Mouse (Mus musculus) megakaryocyte, embryonic 14.5 days (primary cell): ENCODE data around the gene Gbp4. TPM values are rescaled to one million over a fixed set of nuclear protein-coding genes. Genes with fewer than 3 reads are reported as not detected.
A peak's percentile ranks its signal among the peaks of the same experiment; 100 is the strongest.
"Not testable (repeated sequence)": the region's sequence is repeated elsewhere in the genome, so short reads cannot be mapped to it uniquely, and the experiment has no call there.

Experiments
- H3K27me3 ChIP-seq: replicated peaks from 2 replicates; pipeline ENCODE3; 2012; ENCODE audit warnings: inconsistent platforms
- H3K36me3 ChIP-seq: replicated peaks from 2 replicates; pipeline ENCODE3; 2012; ENCODE audit warnings: low read length, inconsistent platforms, mixed read lengths
- H3K4me1 ChIP-seq: 2 replicates; pipeline ENCODE4 v1.6.1; 2012; ENCODE audit warnings: inconsistent platforms
- H3K4me3 ChIP-seq: replicated peaks from 2 replicates; pipeline ENCODE3; 2012; ENCODE audit warnings: moderate library complexity, mild to moderate bottlenecking, inconsistent platforms
- H3K9me3 ChIP-seq: 2 replicates; pipeline ENCODE4 v1.6.1; 2012; ENCODE audit warnings: inconsistent platforms
- FLI1 ChIP-seq: IDR thresholded peaks from 2 replicates; pipeline ENCODE4 v1.6.1; 2012; ENCODE audit warnings: low read length, inconsistent platforms, mixed read lengths
- GATA1 ChIP-seq: IDR thresholded peaks from 3 replicates; pipeline ENCODE4 v1.6.1; 2012; ENCODE audit warnings: mixed read lengths, low read length, inconsistent platforms, borderline replicate concordance
- polyA plus RNA-seq: library from polyadenylated mRNA; stranded (reverse); fragments of >175 nt; gene quantifications from 2 replicates; pipeline ENCODE4 v1.2.3, GENCODE M21; 2012; ENCODE audit warnings: low replicate concordance; ENCODE audit not compliant: insufficient read depth

The Gbp4 gene
- polyA plus RNA-seq, 1 experiment = 2.3 TPM

DNA sequence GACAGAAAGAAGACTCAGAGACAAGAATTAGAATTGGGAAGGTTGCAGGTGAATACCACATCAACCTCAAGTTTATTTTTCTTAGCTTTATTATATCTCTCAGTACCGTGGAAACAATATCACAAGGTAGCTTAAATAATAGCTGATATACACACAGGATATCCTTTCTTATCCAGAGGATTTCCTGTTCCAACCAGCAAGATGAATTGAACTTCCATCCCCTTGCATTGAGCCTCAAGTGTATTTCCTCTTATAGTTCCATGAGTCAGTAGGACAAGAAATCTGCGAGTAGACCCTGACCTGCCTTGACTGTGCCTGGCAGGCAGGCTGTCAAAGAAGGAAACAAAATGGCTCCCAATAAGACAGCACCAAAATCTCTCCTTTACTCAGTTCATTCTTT, 23.6 kb downstream of the Gbp4 start:
- peaks cover 46% of the 10 kb centered on the region for H3K36me3 ChIP-seq
- TF ChIP-seq FLI1 = no peak
- no peak for TF ChIP-seq GATA1
- H3K4me1 ChIP-seq = peaks cover 63% of the 10 kb centered on the region
- H3K27me3 ChIP-seq = no peaks in the 10 kb centered on the region
- no peaks in the 10 kb centered on the region; the same call in 1 of the 2 replicates for H3K9me3 ChIP-seq
- no peak overlapping the region for H3K4me3 ChIP-seq

GRCm38 (mm10) chr5:105114696-105115095, 24.7 kb downstream of the Gbp4 start:
- H3K4me3 ChIP-seq = peak overlapping the region; percentile 46
- peaks cover 37% of the 10 kb centered on the region for H3K36me3 ChIP-seq
- peaks cover 63% of the 10 kb centered on the region for H3K4me1 ChIP-seq
- TF ChIP-seq GATA1 = no peak; the same call in 2 of the 3 replicates
- no peak for TF ChIP-seq FLI1
- H3K9me3 ChIP-seq = no peaks in the 10 kb centered on the region; the same call in 1 of the 2 replicates
- no peaks in the 10 kb centered on the region for H3K27me3 ChIP-seq

DNA sequence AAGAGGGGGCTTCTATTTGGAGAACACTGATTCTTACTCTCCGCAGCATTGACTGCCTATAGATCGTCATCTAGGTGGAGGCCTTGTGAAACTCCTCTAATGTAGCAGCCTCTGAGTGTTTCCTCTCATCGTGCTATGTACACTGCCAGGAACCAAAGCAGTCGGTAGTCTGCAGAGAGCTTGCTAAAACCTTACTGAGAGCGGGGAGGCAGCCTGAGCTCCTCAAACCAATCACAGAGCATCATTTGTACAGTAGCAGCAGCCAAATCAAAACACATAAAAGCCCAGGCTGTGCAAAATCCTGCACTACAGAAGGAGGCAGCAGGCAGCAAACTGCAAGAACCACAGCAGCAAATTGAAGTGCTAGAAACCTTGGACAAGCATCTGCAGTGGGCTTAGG, 25.7 kb downstream of the Gbp4 start:
- Histone ChIP-seq H3K9me3 (no peaks in the 10 kb centered on the region; the same call in 1 of the 2 replicates), H3K36me3 (peaks cover 27% of the 10 kb centered on the region), H3K4me1 (peaks cover 67% of the 10 kb centered on the region), H3K4me3 (no peak overlapping the region), H3K27me3 (no peaks in the 10 kb centered on the region)
- no peak for TF ChIP-seq FLI1
- no peak for TF ChIP-seq GATA1

GRCm38 (mm10) chr5:105110271-105110852, 29.0 kb downstream of the Gbp4 start:
- H3K36me3 ChIP-seq, H3K9me3 ChIP-seq, H3K27me3 ChIP-seq: not testable (repeated sequence)
- Histone ChIP-seq H3K4me3 (peak overlapping the region; percentile 84), H3K4me1 (peaks cover 48% of the 10 kb centered on the region)

DNA sequence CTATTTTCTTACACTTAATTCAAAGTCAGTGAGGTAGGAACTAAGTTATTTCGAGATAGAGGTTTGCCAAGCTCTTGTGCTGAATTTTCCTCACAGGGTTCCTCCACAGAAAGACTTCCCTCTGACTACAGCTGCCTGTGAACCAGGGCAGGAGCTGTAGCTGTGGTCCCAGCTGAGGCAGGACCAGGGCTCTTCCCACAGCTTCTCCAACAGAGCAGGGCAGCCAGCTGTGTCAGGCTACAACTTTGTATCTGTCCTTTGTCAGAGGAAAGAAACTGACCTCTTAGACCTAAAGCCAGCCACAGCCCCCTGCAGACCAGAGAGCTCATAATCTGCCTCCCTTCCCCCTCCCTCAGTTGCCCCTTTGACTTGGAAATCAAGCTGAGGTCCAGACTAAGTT, 29.6 kb downstream of the Gbp4 start:
- H3K27me3 ChIP-seq, H3K9me3 ChIP-seq, H3K36me3 ChIP-seq: not testable (repeated sequence)
- H3K4me1 ChIP-seq = peaks cover 42% of the 10 kb centered on the region
- H3K4me3 ChIP-seq = peak overlapping the region; percentile 77

GRCm38 (mm10) chr5:105105689-105106088, 33.7 kb downstream of the Gbp4 start:
- not testable (repeated sequence) for H3K4me3 ChIP-seq, H3K9me3 ChIP-seq
- Histone ChIP-seq H3K27me3 (peaks cover 11% of the 10 kb centered on the region), H3K36me3 (peaks cover 15% of the 10 kb centered on the region), H3K4me1 (peaks cover 16% of the 10 kb centered on the region)

- Histone ChIP-seq H3K27me3 (no peaks in the 10 kb centered on the region), H3K4me3 (no peak overlapping the region), H3K36me3 (peaks cover 32% of the 10 kb centered on the region), H3K9me3 (peaks cover 8% of the 10 kb centered on the region), H3K4me1 (peaks cover 13% of the 10 kb centered on the region)
- TF ChIP-seq FLI1 (no peak), GATA1 (no peak)
Measured at GRCm38 (mm10) chr5:105081900-105082299, 57.5 kb downstream of the Gbp4 start.

DNA sequence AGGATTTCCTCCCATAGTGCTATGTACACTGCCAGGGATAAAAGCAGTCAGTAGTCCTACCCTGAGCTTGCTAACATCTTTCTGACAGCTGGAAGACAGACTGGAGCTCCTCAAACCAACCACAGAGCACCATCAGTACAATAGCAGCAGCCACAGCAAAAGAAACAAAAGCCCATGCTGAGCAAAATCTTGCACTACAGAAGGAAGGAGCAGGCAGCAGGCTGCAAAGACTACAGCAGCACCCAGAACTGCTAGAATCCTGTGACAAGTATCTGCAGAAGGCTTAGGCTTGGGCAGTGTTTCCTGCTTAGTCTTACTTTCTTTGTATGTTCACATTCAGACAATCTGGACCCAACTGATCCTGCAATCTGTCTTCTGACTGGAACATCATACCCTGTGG, 71.0 kb downstream of the Gbp4 start:
- not testable (repeated sequence) for H3K4me1 ChIP-seq, H3K27me3 ChIP-seq, H3K9me3 ChIP-seq, H3K36me3 ChIP-seq, H3K4me3 ChIP-seq

Other genes with a start within 250 kb of the Gbp4 start
- gene Abcg3, start 156.9 kb downstream of the Gbp4 start, polyA plus RNA-seq = 0.35 TPM in 1 of 2 replicates, not detected in the other
- 3.6 TPM in 1 of 2 replicates, not detected in the other for gene Gbp9, start within 50 bp of the Gbp4 start, polyA plus RNA-seq
- gene Gbp8, start within 50 bp of the Gbp4 start, polyA plus RNA-seq = 0.47 TPM in 1 of 2 replicates, not detected in the other
- not detected in 2 replicates for gene Gbp10, start 99.9 kb upstream of the Gbp4 start, polyA plus RNA-seq
- gene Gm43302, start 154.1 kb upstream of the Gbp4 start, polyA plus RNA-seq = 0.36 TPM in 1 of 2 replicates, not detected in the other
- gene Gbp6, start 154.1 kb upstream of the Gbp4 start, polyA plus RNA-seq = 0.53 TPM in 1 of 2 replicates, not detected in the other